Mouse (Mus musculus): ENCODE measurements around the gene Fbxw16.
"Not testable (repeated sequence)": the region's sequence is repeated elsewhere in the genome, so short reads cannot be mapped to it uniquely, and the experiment has no call there.

Fbxw16 gene

DNA sequence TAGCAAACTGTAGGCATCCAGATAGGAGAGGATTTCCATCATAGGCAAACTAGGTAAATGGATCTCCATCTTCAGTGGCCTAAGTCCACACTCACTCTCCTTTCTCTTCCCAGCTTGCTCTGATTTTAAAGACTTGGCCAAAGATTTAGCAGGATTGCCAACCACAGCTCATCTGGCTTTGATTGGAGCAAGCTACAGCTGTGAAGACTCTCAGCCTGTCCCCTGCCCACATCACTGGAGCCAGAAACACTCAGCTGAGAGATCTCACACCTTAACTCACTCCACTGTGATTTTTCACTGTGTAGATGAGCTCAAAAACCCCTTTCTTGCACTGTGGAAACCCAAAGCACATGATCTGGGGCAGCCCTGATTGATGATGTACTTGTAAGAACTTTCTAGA lies at the start of gene Fbxw16:
Fbxw16 (minus strand) TSS at position 101 of the 400 bp plus-strand sequence.
- DNase-seq (ENCODE audit: extremely low spot score, low spot score) = no peak

DNA sequence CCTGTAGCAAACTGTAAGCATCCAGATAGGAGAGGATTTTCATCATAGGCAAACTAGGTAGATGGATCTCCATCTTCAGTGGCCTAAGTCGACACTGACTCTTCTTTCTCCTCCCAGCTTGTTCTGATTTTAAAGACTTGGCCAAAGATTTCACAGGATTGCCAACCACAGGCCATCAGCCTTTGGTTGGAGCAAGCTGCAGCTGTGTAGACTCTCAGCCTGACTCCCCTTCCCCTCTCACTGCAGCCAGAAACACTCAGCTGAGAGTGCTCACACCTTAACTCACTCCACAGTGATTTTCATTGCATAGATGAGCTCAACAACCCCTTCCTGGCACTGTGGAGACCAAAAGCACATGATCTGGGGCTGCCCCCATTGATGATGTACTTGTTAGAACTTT lies 46.8 kb upstream of the Fbxw16 start, which contains the start of gene Fbxw19:
Fbxw19 (minus strand) TSS at position 101 of the 400 bp plus-strand sequence.
- DNase-seq (ENCODE audit: extremely low spot score, low spot score) = not testable (repeated sequence)

DNA sequence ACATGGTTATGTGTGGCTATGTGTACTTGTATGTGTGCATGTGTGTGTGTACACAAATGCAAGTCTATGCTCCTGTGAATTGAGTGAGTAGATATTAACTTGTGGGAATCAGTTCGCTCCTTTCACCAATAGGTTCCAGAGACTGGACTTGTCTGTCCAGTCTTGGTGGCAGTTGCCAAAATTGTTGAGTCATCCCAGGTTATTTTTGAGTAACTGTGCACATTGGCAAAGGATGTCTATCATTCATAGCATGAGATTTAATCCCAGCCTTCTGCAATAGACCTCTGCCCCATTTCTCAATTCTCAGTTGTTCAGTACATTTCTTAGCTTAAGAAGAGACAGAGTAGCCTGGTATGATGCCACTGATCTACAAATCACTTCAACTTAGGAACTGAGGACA lies 16.0 kb downstream of the Fbxw16 start:
- no peak for DNase-seq (ENCODE audit: extremely low spot score, low spot score)

DNA sequence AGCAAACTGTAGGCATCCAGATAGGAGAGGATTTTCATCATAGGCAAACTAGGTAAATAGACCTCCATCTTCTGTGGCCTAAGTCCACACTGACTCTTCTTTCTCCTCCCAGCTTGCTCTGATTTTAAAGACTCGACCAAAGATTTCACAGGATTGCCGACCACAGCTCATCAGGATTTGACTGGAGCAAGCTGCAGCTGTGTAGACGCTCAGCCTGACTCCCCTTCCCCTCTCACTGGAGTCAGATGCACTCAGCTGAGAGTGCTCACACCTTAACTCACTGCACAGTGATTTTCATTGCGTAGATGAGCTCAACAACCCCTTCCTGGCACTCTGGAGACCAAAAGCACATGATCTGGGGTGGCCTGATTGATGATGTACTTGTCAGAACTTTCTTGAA lies 44.7 kb downstream of the Fbxw16 start, which contains the start of gene Fbxw22:
Fbxw22 (minus strand) TSS at position 101 of the 400 bp plus-strand sequence.
- DNase-seq (ENCODE audit: extremely low spot score, low spot score) = not testable (repeated sequence)

All from neural tube, embryonic 10.5 days (tissue).